Mouse (Mus musculus) adrenal gland, postnatal 10 days (tissue): ENCODE data around the gene Hoga1. TPM values are rescaled to one million over a fixed set of nuclear protein-coding genes. Genes with fewer than 3 reads are reported as not detected.
"Not testable (repeated sequence)": the region's sequence is repeated elsewhere in the genome, so short reads cannot be mapped to it uniquely, and the experiment has no call there.

Experiments used
- DNase-seq: peaks from one replicate; pipeline ENCODE4 v3.0.0; 2021; ENCODE audit warnings: mixed read lengths
- total RNA-seq, 2 experiments: library from RNA; stranded (reverse); gene quantifications; 2 replicates each; pipeline ENCODE4 v1.2.3; 2021

Gene Hoga1
- total RNA-seq, 2 experiments from 2014 or later, result 24.6 to 39.9 TPM

DNA sequence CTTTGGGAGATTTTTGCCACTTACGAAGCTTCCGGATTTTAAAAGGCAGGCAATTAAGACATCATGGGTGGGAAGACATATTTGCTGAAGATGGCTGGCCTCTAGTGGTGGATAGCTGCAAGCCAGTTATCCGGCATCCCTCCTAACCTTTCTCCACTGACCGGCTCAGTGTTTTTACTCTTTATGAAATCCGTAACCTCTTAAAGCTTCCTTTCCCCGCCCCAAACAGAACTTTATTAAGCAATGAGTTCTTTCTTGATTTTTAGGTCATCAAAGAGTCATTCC lies 23.8 kb downstream of the Hoga1 start:
- peak; percentile 46 for DNase-seq

DNA sequence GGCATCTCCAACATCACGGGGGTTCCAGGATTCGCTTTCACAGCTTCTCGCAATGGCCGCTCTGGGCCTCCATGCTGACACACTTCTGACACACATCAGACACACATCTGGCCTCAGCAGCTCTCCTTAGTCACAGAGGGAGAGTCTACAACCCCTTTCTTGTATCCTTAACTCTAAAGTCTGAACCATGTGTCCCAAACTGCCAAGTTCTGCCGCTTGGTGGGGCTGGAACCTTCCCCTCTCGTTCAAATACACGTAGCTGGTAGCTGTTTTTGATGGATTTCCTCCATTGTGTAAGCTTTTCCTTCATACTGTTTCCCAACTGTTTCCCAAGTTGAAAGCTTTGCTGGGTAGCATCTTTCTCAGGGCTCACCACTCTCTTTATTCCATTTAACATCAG lies 25.8 kb downstream of the Hoga1 start:
- no peak for DNase-seq

DNA sequence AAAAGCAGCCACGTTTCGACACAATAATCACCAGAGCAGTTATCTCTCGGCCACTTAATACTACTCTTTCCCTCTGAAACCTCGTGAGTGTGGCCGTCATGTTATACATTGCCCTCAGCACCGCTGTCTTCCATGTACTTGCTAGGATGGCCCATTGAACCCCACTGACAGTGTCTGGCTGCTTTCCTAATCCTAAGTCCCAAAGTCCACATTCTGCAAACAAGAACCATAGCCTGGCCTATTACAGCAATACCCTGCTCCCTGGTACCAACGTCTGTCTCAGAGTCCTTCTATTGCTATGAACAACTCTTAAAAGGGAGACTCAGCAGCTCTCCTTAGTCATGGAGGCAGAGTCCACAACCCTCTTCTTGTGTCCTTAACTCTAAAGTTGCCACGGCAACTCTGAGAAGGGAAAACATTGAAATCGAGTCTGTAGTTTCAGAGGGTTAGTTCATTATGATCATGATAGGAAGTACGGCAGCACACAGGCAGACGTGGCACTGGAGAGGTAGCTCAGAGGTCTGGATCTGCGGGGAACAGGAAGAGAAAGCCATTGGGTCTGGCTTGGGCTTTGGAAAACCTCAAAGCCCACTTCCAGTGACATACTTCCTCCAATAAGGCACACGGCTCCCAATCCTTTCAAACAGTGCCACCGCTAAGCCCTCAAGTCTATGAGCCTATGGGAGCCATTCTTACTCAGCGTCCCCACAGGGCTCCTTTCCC lies 26.6 kb downstream of the Hoga1 start:
- no peak for DNase-seq

DNA sequence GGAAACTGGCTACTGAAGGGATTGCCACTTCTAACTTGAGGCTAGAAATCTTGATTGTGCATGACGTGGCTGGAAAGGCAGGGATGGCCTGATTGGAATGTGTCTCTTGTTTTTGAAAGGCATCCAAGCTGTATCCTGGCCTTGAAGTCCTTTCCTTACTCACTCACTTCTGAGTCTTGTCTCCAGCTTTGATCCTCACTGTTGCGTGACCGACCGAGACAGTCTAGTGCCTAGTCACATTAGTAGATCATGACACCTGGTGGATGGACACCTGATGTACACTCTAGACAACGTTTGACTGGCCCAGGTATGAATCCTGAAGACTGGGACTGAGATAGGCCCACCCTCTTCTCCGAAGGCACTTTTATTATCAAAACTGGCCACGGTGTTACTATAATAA lies 27.4 kb downstream of the Hoga1 start:
- DNase-seq, result peak; percentile 33

DNA sequence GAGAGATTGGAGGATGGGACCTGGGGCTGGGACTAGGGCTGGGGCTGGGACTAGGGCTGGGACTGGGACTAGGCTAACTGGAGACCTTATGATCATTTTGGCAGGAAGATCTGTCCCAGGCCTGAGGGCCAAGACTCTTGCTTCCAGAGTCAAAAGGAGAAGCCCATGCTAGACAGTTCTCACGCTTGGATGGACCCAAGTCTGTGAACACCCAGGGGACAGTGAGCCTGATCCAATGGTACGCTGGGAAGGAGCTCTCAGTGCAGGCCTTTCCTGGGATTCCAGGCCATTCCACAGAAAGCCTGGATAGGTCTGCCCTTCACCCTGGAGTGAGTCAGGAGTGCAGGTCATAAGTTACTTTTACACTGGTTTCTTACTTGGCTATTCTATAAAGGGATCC lies 29.6 kb downstream of the Hoga1 start:
- DNase-seq, result no peak

DNA sequence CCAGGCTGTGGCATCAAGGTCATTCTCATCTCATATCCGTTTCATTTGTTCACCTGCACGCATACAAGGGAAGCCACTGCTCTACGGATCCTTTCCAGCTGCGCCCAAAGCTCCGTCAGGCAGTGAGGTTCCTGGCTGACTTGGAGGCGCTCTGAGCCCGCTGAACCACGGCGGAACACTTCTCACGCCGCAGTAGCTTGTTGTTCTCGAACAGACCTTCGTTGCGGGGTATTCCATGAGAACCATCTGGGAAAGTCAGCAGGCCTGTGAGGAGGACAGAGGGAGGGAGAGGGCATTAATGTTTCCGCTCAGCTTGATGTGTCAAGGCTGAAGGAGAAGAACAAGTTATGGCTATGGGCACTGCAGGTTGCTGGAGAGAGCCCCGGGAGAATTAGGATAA lies 30.6 kb downstream of the Hoga1 start:
- DNase-seq, result no peak

DNA sequence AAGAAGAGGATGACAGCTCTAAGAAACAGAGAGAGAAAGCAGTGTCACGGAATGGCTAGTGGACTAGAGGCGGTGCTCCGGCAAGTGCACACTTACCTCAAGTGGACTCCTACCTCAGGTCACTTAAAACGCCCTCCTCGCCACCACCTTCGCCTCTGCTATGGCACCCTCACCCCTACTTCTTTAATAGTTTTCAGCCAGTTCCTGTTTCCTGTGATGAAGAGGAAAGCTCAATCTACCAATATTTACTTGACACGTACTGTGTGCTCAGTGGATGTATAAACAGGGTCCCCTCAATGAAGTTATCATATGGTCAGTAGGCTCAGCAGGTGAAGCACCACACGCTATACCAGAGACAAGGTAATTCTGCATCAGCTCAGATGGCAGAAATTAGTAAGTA lies 33.2 kb downstream of the Hoga1 start:
- no peak for DNase-seq

DNA sequence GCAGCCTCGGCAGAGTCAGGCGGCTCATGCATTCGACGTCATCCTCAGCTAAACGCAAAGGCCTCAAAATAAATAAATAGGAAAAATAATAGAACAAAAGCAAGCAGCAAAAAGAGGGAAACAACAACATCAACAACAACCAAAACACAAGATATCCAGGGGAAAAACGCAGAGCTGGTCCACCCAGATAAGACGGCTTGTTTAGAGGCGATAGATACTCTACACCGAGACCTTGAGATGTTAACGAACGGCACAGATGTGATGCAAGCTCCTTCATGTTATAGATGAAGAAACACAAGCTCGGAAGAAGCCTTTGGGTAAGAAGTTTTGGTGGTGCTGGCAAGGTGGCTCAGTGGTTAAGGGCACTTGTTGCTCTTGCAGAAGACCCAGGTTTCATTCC lies 33.6 kb downstream of the Hoga1 start:
- no peak for DNase-seq

DNA sequence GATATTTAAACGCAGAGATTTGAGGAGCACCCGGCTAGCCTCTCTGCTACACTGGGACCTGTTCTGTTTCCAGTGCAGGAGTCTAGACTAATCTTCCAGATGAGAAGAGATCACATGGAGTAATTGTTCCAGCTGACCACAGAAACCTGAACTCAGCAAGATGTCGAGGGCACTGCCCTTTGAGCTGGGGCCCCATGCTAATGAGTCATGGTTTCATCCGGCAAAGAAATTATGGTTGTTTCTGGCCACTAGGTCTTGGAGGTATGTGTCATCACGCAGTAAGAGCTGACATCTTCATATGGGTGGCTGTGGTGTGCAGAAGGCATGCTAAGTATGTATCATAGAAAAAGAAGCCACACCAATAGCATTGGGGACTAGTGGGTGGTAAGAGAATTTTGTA lies 34.5 kb downstream of the Hoga1 start:
- no peak for DNase-seq

DNA sequence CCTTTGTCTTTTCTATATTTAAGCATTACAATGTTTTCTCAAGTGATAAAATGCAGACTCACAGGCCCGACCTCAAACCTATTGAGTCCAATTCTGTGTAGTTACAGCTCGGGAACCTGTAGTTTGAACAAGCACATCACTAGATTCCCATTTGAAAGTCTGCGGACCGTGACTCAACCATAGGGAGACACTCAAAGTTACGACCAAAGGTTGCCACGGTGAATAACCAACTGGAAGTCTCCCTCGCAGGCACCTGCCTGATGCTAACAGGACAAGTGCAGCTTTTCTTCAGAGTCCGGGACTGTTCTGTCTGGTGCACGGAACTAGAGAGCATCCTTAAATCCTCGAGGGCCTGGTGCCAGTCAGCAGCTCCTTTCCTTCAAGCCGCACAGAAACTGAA lies 35.1 kb downstream of the Hoga1 start:
- DNase-seq, result no peak

DNA sequence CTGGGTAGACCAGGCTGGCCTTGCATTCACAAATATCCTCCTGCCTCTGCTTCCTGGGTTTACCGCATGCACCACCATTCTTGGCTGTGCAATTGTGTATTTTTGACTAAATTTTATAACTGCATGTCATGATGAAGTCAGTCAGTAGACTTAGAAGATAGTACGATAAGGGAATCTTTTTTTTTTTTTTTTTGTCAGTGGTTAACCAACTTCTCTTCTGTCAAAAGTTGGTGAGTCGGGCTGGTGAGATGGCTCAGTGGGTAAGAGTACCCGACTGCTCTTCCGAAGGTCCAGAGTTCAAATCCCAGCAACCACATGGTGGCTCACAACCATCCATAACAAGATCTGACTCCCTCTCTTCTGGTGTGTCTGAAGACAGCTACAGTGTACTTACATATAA lies 36.2 kb downstream of the Hoga1 start:
- not testable (repeated sequence) for DNase-seq

DNA sequence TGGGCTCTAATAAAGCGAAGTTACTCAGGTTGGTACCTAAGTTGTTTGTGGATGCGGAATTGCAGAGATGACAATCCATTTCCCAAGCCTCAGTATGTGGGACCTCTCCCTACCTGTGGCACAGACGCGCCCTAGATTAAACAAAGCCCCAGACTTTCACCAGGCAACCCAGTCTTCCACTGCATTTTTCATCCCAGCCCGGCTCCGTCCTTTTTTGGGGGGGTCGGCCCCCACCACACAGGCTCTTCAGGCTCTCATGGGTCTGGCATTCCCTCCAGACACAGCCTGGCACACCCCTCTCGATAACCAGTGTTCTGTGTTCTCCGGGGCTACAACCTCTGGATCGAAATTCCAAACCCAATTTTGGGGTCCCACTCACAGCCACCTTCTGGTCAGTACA lies 40.3 kb downstream of the Hoga1 start:
- no peak for DNase-seq

DNA sequence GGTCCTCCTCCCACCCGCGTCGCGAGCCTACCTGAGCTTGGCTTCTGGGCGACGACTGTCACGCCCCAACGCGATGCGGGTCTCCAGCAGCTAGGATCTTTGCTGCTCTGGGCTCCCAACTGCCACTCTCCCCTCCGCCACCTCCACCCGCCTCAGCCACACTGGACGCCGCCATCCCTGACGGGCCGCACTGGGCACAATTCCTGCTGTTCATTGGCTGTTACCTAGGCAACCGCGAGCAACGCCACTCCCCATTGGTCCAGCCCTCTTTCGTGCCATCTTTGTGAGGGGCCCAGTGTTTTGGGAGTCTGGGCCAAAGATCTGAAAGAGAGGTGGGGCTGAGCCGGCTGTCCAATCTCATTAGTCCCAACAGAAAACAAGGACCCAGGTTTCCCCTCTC lies 40.8 kb downstream of the Hoga1 start, which contains the start of gene Morn4:
TSS of gene Morn4 (minus strand) at position 192 of the 400 bp plus-strand sequence.
- peak; percentile 90 for DNase-seq

DNA sequence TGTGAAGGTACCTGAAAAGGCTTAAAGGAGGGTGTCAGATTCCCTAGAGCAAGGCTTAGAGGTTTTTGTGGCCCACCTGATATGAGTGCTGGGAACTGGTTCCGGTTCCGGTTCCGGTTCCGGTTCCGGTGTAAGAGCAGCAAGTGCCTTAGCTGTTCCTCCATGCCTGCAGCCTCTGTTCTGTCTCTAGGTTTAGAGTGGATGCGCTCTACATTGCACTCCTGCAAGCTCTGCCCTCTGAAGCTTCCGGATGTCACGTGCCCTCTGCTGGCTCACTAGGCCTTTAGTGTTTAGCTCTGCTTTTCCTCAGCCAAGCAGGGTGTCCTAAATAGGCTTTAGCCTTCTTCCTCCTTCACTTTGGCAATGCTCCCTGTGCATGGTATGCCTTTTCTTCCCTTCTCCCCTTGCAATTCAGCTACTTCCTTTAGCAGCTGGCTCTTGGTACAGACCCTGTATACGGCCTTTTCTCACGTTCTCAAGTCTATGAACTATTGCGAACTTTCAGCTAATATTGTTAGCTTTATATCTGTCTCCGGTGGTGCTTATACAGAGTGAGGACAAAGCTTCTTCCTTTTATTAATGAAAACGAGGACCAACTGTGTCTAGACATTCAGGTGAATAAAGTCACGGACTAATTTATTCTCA lies 43.8 kb downstream of the Hoga1 start:
- DNase-seq, result peak; percentile 68

DNA sequence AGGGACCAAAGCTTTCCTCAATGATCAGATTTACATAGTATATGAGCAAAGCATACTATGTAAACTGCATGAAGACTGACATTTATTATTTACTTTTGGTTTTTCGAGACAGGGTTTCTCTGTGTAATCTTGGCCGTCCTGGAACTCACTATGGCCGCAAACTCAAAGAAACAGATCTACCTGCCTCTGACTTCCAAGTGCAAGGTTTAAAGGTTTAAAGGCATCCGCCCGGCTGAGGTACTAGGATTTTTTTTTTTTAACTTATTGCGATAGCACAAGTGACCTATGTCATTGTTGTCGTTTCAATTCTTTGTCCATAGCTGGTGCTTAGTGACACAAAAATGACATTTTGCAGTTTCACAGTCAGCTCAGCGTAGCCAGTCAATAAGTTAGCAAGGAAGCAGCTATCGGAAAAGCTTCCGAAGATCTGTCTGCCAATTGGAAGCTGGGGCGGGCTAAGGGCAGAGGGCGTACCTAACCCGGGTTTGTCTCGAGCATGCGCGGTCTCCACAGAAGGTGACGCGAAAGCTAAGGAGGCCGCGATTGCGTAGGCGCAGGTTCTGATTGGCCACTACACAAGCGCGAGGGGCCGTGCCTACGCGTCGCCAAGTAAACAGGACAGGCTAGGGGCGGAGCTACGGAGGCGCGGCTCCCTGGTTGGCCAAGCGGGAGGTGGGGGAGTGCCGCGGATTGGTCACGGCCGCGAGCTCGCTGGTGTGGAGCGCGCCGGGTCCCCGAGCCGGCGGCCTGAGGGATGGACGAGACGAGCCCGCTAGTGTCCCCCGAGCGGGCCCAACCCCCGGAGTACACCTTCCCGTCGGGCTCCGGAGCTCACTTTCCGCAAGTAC lies 44.6 kb downstream of the Hoga1 start, which contains the start of gene Pi4k2a:
TSS of gene Pi4k2a (plus strand) at position 723 of the 848 bp plus-strand sequence.
- DNase-seq, result peak; percentile 98

DNA sequence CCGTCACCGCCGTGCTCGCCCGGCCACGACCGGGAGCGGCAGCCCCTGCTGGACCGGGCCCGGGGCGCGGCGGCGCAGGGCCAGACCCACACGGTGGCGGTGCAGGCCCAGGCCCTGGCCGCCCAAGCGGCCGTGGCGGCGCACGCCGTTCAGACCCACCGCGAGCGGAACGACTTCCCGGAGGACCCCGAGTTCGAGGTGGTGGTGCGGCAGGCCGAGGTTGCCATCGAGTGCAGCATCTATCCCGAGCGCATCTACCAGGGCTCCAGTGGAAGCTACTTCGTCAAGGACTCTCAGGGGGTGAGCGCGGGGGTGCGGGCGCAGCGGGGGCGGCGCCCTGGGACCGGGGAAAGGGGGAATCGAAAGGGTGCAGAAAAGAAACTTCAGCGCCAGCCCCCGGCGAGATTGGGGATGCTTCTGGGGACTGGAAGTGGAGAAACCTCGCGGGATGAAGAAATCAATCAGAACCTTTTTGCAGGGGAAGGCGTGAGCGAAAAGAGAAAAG lies 45.3 kb downstream of the Hoga1 start:
- DNase-seq, result no peak

DNA sequence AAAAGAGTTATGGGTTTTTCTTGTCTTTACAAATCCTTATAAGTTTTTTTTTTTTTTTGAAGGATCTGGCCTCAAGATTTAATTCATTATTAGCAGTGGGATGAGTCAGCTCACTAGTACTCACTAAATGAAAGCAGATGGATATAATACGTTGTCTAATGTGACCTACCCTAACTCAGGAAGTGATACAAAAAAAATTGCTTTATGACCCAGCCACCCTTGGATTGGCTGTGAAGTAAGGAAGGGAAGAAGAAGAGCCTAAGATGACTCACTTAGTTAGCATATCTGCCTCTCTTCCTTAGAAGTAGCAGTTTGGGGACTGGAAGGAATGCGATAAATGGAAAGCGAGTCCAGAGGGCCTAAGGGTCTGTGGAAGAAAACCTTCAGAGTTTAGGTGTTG lies 54.0 kb downstream of the Hoga1 start:
- no peak for DNase-seq

DNA sequence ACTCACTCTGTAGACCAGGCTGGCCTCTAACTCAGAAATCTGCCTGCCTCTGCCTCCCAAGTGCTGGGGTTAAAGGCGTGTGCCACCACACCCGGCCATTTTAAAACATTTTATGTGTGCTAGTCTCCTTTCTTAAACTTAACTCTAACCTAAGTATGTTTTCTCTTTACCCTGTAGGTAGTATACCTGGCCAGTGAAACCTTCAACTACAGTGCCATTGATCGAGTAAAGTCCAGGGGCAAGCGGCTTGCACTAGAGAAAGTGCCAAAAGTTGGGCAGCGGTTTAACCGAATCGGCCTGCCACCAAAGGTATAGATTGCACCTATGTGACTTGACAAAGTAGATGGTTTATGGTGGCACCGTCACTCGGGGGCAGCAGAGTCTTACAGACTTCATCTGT lies 59.3 kb downstream of the Hoga1 start:
- no peak for DNase-seq

DNA sequence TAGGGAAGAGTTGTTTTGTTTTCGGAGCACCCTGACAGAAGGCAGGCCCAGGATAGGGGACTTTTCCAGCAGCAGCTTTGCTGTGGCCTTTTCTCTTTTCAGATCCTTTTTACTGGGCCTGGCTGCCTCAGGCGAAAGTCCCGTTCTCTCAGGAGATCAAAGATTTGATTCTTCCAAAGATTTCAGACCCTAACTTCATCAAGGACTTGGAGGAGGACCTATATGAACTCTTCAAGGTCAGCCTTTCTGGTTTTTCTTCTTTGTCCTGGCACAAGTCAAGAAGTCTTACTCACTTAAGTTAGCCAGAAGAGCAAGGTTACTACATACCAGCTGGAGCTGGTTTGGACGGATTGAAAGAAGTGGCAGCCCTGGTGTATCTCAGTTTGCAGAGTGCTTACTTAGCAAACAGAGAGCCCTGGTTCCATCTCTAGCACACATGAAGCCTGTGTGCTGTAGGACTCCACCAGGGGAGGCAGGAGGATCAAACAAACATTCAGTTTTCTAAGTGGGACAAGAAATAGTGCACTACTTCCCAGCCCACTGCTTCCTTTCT lies 70.4 kb downstream of the Hoga1 start:
- no peak for DNase-seq

DNA sequence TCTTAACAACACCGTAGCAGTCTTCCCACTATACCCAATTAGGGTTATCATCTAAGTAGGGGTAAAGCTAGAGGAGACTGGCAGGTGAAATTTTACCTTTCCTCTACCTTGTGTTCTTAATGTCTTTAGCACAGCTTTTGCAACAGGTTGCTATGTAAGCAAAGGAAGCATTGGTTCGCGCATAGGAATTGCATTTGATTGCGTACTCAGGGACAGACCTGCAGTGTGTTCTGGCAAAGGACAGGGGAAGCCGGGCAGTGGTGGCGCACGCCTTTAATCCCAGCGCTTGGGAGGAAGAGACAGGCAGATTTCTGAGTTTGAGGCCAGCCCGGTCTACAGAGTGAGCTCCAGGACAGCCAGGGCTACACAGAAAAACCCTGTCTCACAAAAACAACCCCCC lies 72.7 kb downstream of the Hoga1 start:
- DNase-seq, result no peak

DNA sequence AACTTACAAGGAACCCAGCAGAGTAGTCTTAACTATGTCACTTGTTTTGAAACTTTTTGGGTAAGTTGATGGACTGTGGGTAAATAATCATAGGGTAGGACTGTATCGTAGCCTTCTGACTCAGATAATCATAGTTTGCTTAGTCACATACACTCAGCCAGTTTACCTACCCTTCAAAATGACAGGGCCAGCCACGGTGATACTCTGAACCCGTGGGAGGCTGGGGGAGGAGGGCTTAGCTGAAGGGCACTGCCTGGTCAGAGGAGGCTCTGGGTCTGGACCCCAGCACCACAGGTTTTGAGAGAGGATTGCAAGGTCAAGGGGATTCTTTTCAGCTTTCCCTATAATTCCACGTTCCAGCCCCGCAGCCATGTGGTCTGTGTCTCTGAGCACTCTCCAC lies 73.2 kb downstream of the Hoga1 start:
- no peak for DNase-seq

DNA sequence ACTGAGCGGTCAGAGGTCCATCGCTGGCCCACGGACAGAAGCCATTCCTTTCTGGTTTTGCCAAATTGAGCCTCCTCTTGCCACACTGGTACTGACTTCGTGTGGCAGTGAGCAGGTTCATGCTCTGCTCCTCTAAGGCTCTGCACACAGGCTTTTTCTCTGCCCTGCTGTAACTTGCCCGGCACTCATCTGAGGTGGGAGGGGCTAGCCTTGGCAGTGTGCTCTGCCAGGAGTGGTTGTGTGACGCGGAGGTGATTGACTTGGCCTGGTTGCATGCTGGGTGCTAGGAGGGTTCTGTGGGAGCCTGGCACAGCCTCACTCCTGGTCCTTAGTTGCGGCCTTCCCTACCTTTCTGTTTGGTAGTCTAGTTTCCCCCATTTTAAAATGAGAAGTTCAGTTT lies 75.0 kb downstream of the Hoga1 start:
- DNase-seq, result peak; percentile 33
